Mouse (Mus musculus) thymus, postnatal 10 days (tissue): ENCODE measurements around the gene Fkbp9.

Experiments used
- DNase-seq, 2 experiments: peaks; one replicate each; pipeline ENCODE4 v3.0.0; 2021; ENCODE audit warnings: low spot score in 2 of 2

Gene Fkbp9

GRCm38 (mm10) chr6:56905486-56905885, 73.6 kb downstream of the Fkbp9 start:
- DNase-seq, result no peak

DNA sequence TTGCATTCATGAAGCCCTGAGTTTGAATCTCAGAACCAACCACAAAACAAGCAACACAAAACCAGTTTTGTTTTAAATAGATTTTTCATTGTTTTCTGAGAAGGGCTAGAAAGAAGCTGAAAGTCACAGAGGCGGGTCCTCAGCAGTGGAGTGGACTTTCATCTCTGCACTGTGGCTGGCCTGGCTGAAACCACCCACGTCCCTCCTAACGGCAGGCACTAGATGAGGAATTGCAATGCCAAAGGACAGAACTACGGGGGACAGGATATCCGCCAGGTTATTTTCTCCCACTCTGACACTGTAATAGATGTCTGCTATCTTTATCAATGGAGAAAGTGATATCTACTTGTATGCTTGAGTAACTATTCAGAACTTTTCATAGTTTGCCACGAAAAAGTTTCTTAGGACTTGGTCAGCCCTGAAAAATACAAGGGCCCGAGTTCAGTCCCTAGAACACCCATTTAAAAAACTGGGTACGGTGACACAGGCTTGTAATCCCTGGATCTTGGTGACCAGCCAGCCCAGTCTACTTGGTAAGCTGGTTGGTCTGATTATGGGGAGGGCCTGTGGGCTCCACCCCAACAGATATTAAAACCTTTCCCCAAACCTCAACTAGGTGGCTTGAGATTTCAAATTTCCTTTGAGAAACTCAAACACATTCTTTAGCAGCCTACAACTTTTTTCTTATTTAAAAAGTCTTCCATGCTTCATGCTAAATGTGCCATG, 74.4 kb downstream of the Fkbp9 start:
- DNase-seq, result no peak

- no peak for DNase-seq
Observed at GRCm38 (mm10) chr6:56907973-56908372, 76.1 kb downstream of the Fkbp9 start.

DNA sequence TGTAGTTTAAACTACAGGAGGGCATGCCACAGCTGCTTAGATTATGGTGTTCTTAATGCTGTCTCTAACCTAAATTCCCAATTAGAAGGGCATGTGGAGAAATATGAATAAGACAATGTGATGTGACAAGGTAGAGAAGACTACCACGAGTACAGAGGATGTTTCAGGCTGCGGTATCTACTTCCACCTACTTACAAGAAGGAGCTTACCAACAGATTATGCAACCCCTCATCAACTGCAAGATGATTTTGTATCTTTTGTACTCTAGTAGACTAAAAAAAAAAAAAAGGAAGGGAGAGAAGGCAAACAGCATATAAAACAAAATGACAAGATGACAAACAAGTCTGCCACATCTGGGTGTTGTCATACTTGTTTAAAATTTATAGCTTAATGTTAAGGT, 76.5 kb downstream of the Fkbp9 start:
- DNase-seq, result no peak

- peak in 1 of 2 experiments; percentile 61 for DNase-seq
Observed at GRCm38 (mm10) chr6:56908912-56909311, 77.1 kb downstream of the Fkbp9 start.

DNA sequence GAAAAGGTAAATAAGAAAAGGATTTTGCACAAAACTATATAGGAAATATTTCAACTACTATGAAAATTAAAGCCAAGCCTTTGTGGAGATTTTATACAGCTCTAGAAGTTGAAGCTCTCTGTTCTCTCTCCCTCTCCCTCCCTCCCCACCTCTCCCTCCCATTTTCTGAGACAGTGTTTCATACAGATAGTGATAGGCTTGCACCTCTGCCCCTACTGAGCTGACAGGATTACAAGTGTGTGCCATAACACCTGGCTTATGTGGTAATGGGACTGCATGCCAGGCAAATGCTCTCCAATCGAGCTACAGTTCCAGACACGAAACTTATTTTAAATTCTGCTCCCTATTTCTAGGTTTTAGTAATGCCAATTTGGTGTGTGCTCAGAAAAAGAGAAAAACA, 79.1 kb downstream of the Fkbp9 start:
- DNase-seq, result no peak

DNA sequence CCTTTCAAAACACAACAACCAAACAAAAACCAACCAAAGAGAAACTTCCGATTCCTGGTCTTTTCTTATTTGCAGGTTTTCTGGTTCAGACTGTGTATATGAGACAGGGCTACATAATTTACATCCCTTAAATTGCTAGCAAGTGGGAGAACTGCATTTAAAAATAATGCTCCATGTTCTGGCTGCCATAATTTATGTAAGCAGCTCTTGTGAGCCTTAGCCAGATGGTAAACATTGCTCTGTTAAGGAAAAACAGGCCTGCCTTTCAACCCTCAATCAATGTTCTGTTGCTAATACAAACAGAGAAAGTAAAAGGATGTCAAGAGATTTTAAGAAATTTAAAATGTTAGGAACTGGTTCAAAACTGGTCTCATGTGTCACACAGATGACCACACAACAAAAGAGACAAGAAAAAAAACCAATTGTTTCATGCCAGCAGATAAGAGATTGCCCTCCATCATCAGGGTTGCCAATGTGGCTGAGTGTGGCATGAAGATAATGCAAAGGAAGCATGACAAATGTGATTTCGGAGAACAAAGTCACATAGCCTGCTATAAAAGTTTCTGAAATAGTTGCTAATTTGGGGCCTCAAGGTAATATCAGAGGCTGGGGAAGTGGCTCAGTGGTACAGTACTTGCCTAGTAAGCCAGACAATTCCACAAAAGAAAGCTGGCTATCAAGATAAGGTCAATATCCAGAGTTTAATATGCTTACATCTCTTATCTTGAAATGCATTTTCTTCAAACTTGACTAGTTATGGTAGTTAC, 81.4 kb downstream of the Fkbp9 start:
- no peak for DNase-seq

GRCm38 (mm10) chr6:56916279-56916678, 84.4 kb downstream of the Fkbp9 start:
- peak; percentile 27 to 59 for DNase-seq

DNA sequence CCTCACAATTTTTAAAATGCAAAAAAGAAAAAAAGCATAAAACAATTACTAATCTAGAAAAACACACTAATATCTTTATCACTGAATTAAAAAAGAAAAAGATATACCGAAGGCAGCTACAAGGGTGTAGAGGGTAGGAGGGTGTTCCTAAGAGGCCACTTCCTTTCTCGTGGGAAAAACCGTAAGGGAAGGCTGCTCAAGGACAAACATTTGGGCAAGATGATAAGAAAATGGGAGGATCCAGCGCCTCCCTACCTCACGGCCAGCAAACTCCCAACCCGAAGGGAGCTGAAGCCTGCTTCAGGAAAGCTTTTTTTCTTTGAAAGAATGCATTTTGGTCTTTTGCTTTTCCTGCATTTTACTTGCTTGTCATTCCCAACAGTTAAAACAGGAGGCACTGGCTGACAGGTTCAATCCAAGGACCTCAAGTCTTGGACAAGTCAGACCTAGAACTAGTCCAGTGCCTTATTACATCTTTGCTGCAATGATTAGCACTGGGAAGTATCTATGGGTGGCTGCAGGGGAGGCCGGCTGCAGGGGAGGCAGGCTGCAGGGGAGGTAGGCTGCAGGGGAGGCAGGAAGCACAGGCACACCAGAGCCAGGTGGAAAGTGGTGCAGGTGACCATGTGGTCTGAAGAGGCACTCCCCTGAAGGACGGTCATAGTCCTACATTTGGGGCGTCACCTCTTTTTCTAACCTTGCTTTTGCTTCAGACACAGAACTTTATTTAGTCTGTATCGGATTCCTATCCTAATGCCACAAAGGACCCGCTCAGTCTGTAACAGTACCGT, 85.9 kb downstream of the Fkbp9 start:
- peak in 1 of 2 experiments; percentile 14 for DNase-seq

DNA sequence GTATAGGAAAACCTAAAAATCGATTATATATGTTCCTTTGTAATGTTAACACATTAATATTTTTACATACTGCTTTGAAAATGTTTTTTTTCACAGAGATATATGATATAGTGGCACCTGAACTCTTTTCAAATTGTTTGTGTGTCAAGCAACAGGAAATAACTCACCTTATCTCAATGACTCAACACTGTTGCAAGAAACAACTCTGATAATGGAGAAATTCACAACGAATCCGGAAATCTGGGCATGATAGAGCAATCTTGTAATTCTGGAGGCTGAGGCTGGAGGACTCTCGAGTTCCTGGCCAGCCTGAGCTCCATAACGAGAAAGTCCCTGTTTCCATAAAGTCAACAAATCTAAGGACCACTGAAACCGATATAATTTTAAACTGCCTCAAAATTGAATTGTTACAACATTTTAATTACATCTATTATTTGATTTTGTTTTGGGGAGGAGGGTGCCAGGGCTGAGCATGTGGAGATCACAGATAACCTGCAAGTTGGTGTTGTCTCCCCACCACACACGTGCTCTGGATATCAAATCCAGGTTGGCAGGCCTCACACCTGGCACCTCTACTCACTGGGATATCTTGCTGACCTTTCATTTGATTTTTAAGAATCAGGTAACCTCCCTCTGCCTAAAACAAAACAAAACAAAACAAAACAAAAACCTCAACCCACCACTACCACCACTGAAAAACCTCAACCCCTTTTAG, 87.6 kb downstream of the Fkbp9 start:
- no peak for DNase-seq

DNA sequence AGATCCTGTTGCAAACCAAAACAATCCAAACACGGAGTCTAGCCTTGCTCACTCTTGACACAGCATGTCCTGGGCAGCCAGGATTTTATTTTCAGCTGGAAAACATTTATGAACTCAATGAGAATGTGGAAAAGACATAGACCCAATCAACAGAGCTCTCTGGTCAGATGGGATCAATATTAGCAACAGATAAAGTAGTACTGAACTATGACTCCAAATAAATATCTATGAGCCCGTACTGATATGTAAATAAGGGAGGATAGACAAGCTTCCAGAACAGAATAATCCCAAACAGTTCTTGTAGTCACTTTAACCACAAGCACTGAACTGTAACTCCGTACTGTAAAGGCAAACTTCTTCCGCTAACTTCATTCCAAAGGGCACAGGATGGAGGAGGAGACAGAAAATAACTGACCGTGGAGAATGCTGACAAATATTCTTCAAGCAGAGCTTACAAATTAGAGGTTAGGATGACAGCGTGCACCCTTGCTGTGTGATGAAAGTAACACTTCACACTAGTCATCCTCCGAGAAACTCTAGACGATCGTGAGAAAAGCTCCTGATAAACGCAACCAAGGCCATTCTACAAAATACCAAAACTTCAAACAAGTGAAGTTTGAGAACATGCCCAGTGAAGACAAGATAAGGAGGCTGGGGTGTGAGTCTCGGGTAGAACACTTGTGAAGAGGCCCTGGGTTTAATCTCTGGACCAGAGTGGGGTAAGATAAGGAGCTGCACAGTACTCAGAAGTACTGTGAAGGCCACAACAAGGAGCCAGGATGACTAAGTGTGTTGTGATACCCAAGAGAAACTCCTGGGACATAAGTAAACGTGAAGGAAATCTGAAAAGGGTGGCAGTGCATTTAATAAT, 88.6 kb downstream of the Fkbp9 start:
- DNase-seq, result no peak

DNA sequence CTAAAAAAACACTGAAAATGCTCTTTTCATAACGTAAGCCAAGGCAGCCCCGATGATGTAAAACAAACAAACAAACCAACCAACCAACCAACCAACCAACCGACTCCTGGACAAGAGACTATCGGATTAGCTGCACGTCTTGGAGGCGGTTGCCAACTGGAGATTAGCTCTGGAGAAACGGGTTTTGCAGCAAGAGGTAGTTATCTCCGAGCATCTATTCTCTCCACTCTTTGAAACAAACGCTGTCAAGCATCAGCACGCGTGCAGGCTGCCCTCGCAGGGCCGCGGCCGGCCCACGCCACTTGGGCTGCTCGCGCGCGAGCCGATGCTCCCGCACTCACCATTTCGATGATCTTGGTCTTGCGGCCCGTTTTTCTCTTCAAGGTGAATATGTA, 91.5 kb downstream of the Fkbp9 start:
- no peak for DNase-seq

GRCm38 (mm10) chr6:56923726-56924707, 92.2 kb downstream of the Fkbp9 start, which contains the start of the genes Nt5c3 and Vmn1r4:
Nt5c3 (minus strand) TSS chr6:56923932.
Vmn1r4 (plus strand) TSS chr6:56924015.
- peak; percentile 87 to 94 for DNase-seq
